26 mouse cellular contexts compared by ENCODE assay signal in genomic region chr14:92754676-92755075, GRCm38 (mm10).
DNase-seq lines count a peak whose midpoint lies in the region; ATAC-seq lines count a peak whose summit lies in the region.
"Had no signal": no experiment of that assay in that cellular context is flagged by ENCODE, and none has a peak within 500 bp of the region (broad histone marks: within the 10 kb centered on the region; RNA-seq: fewer than 3 reads in every experiment).

No protein-coding gene starts in this region.

- DNase-seq in embryo, embryonic 11 days, result peak; percentile 3
- no peak for DNase-seq in embryo, embryonic 10 days (ENCODE audit: low spot score)
- DNase-seq in midbrain, embryonic 14.5 days, result peak; percentile 13
- peak; percentile 65 for DNase-seq in retina, embryonic 14.5 days (ENCODE audit: low spot score)
- no peak for DNase-seq in left cerebral cortex, postnatal 4 days
- DNase-seq in layer of hippocampus, postnatal 25 days (ENCODE audit: extremely low spot score in 1 of 2, low spot score in 1 of 2), result no peak
- DNase-seq: adrenal gland, adult 2 months; adrenal gland, postnatal 10 days; adrenal gland, postnatal 25 days; B cell, adult 2 months; cerebellum, adult 18-20 months; cerebellum, adult 8-10 months; cerebellum, adult 9-11 months; cerebellum, postnatal 14 days; cerebellum, postnatal 36 days had no signal

- H3K4me3 ChIP-seq in midbrain, embryonic 14.5 days (replicated peaks; ENCODE audit: low read depth, low read length), result no peak overlapping the region
- no peak overlapping the region for H3K4me3 ChIP-seq in midbrain, embryonic 16.5 days (ENCODE audit: low read depth, low read length)
- H3K4me3 ChIP-seq: embryonic facial prominence, embryonic 12.5 days; embryonic facial prominence, embryonic 15.5 days; erythroblast, embryonic 14.5 days; forebrain, embryonic 10.5 days; forebrain, embryonic 12.5 days had no signal

- H3K4me2 ChIP-seq in midbrain, embryonic 14.5 days (ENCODE audit: low read length), result no peak overlapping the region
- H3K4me2 ChIP-seq in midbrain, embryonic 16.5 days (ENCODE audit: low read length), result no peak overlapping the region
- H3K4me2 ChIP-seq: embryonic facial prominence, embryonic 12.5 days; embryonic facial prominence, embryonic 15.5 days; forebrain, embryonic 12.5 days had no signal

- H3K27ac ChIP-seq in midbrain, embryonic 14.5 days (replicated peaks; ENCODE audit: low read depth, low read length), result no peak overlapping the region
- H3K27ac ChIP-seq in midbrain, embryonic 16.5 days (ENCODE audit: low read length), result no peak overlapping the region
- H3K27ac ChIP-seq: embryonic facial prominence, embryonic 12.5 days; embryonic facial prominence, embryonic 15.5 days; forebrain, embryonic 10.5 days; forebrain, embryonic 12.5 days had no signal

- no peak overlapping the region for H3K9ac ChIP-seq in midbrain, embryonic 14.5 days (replicated peaks; ENCODE audit: low read length)
- no peak overlapping the region for H3K9ac ChIP-seq in midbrain, embryonic 16.5 days (ENCODE audit: low read depth, low read length)
- H3K9ac ChIP-seq: embryonic facial prominence, embryonic 12.5 days; embryonic facial prominence, embryonic 15.5 days; forebrain, embryonic 12.5 days had no signal

- no peaks in the 10 kb centered on the region for H3K9me3 ChIP-seq in midbrain, embryonic 14.5 days (ENCODE audit: control insufficient read depth, low read length)
- no peaks in the 10 kb centered on the region for H3K9me3 ChIP-seq in midbrain, embryonic 16.5 days (replicated peaks; ENCODE audit: control insufficient read depth, low read length, poor library complexity, severe bottlenecking)
- H3K9me3 ChIP-seq: embryonic facial prominence, embryonic 12.5 days; embryonic facial prominence, embryonic 15.5 days; forebrain, embryonic 10.5 days; forebrain, embryonic 12.5 days had no signal

- intact Hi-C loops in left cerebral cortex, postnatal 4 days (cut with DNase I), result no loop called here

- no peaks in the 10 kb centered on the region for H3K27me3 ChIP-seq in midbrain, embryonic 14.5 days (ENCODE audit: control insufficient read depth, insufficient read depth, low read length)
- H3K27me3 ChIP-seq in midbrain, embryonic 16.5 days (ENCODE audit: control insufficient read depth, insufficient read depth, low read depth, low read length), result no peaks in the 10 kb centered on the region
- H3K27me3 ChIP-seq: CH12.LX; embryonic facial prominence, embryonic 12.5 days; embryonic facial prominence, embryonic 15.5 days; forebrain, embryonic 12.5 days had no signal

- no peaks in the 10 kb centered on the region for H3K4me1 ChIP-seq in midbrain, embryonic 14.5 days (ENCODE audit: control insufficient read depth, insufficient read depth, low read length)
- no peaks in the 10 kb centered on the region for H3K4me1 ChIP-seq in midbrain, embryonic 16.5 days (ENCODE audit: control insufficient read depth, insufficient read depth, low read length)
- H3K4me1 ChIP-seq: embryonic facial prominence, embryonic 12.5 days; embryonic facial prominence, embryonic 15.5 days; forebrain, embryonic 10.5 days; forebrain, embryonic 12.5 days had no signal

- no peaks in the 10 kb centered on the region for H3K36me3 ChIP-seq in midbrain, embryonic 14.5 days (ENCODE audit: control insufficient read depth, insufficient read depth, low read length)
- no peaks in the 10 kb centered on the region for H3K36me3 ChIP-seq in midbrain, embryonic 16.5 days (ENCODE audit: control insufficient read depth, insufficient read depth, low read length)
- H3K36me3 ChIP-seq: embryonic facial prominence, embryonic 12.5 days; embryonic facial prominence, embryonic 15.5 days; forebrain, embryonic 10.5 days; forebrain, embryonic 12.5 days; G1E had no signal

- 62% methylated on average over 9 of the region's 9 CpGs for WGBS in midbrain, embryonic 14.5 days
- WGBS in midbrain, embryonic 16.5 days, result 67% methylated on average over 9 of the region's 9 CpGs

- ATAC-seq in midbrain, embryonic 14.5 days (ENCODE audit: low FRiP score, low TSS enrichment), result no peak
- ATAC-seq in midbrain, embryonic 16.5 days, result no peak
- ATAC-seq: CD4-positive, CD25-positive, alpha-beta regulatory T cell, adult 4 months; forebrain, embryonic 14.5 days; forebrain, embryonic 16.5 days had no signal

Comparison
In these comparisons a context has a peak if more than half of its experiments do, and no peak if none do; other contexts are left out.
1. DNase-seq: peak in embryo, embryonic 11 days (single experiment), midbrain, embryonic 14.5 days (single experiment) and retina, embryonic 14.5 days (single experiment); none in embryo, embryonic 10 days (single experiment), left cerebral cortex, postnatal 4 days (single experiment) and layer of hippocampus, postnatal 25 days (0 of 2).